Mouse (Mus musculus) liver, embryonic 13.5 days (tissue): ENCODE results near the gene Hspb9. TPM values are rescaled to one million over a fixed set of nuclear protein-coding genes. Genes with fewer than 3 reads are reported as not detected.

Source experiments
- ATAC-seq: fragments of 200-750 bp; cut with Nextera tagmentation; 2 replicates; pipeline ENCODE4 v1.8.0; 2017; ENCODE audit warnings: low read depth, mild to moderate bottlenecking, moderate number of reproducible peaks, moderate library complexity
- DNase-seq: peaks from one replicate; pipeline ENCODE4 v3.0.0; 2022
- H3K27ac ChIP-seq: fragments of 300-500 bp; sonication (generic); 2 replicates; pipeline ENCODE4 v1.5.1; 2015; ENCODE audit warnings: moderate library complexity, mild to moderate bottlenecking, inconsistent platforms
- H3K27me3 ChIP-seq: fragments of 300-500 bp; sonication (generic); 2 replicates; pipeline ENCODE4 v1.6.1; 2015; ENCODE audit warnings: mild to moderate bottlenecking, inconsistent platforms
- H3K36me3 ChIP-seq: fragments of 300-500 bp; sonication (generic); 2 replicates; pipeline ENCODE4 v1.6.1; 2015; ENCODE audit warnings: mild to moderate bottlenecking, inconsistent platforms
- H3K4me1 ChIP-seq: fragments of 300-500 bp; sonication (generic); replicated peaks from 2 replicates; pipeline ENCODE4 v1.6.1; 2015; ENCODE audit warnings: inconsistent platforms
- H3K4me2 ChIP-seq: fragments of 300-500 bp; sonication (generic); 2 replicates; pipeline ENCODE4 v1.6.1; 2015; ENCODE audit warnings: inconsistent platforms, mild to moderate bottlenecking, moderate library complexity
- H3K4me3 ChIP-seq: fragments of 300-500 bp; sonication (generic); replicated peaks from 2 replicates; pipeline ENCODE4 v1.5.1; 2015; ENCODE audit warnings: mild to moderate bottlenecking, inconsistent platforms
- H3K9ac ChIP-seq: fragments of 300-500 bp; sonication (generic); 2 replicates; pipeline ENCODE4 v1.6.1; 2015; ENCODE audit warnings: mild to moderate bottlenecking, inconsistent platforms
- H3K9me3 ChIP-seq: fragments of 300-500 bp; sonication (generic); replicated peaks from 2 replicates; pipeline ENCODE4 v1.6.1; 2016; ENCODE audit warnings: inconsistent platforms
- WGBS: fragments of 180-500 bp; shearing (Covaris S2); methylation state at CpG from one replicate; pipeline ENCODE4 v1.1.7; 2015; ENCODE audit not compliant: insufficient replicate concordance; 5-methylcytosine and 5-hydroxymethylcytosine counted together
- polyA plus RNA-seq: library from polyadenylated mRNA; unstranded; fragments of >200 nt; fragmentation: Nextera tagmentation; extraction: Ambion mirVana; gene quantifications from 2 replicates; pipeline ENCODE4 v1.2.1, GENCODE M21; 2015

Gene Hspb9
- polyA plus RNA-seq, 1 experiment from 2014 or later = 0.43 TPM

- H3K9me3 ChIP-seq = no peaks in the 10 kb centered on the region
- no peak overlapping the region for H3K9ac ChIP-seq
- WGBS = 84% methylated on average over 11 of the region's 11 CpGs
- DNase-seq (no peak), ATAC-seq (no peak)
- no peaks in the 10 kb centered on the region for H3K27me3 ChIP-seq
- peaks cover 59% of the 10 kb centered on the region for H3K4me1 ChIP-seq
- peaks cover 63% of the 10 kb centered on the region for H3K36me3 ChIP-seq
- no peak overlapping the region for H3K4me2 ChIP-seq
- H3K4me3 ChIP-seq = no peak overlapping the region
- H3K27ac ChIP-seq = 0 out of 2 replicates have a peak overlapping the region, but pooled peaks have one; percentile 80
Measured at GRCm38 (mm10) chr11:100719893-100720292, 6.2 kb downstream of the Hspb9 start.

- Histone ChIP-seq H3K4me2 (no peak overlapping the region), H3K27ac (peak overlapping the region; percentile 80), H3K36me3 (peaks cover 62% of the 10 kb centered on the region), H3K4me1 (peaks cover 59% of the 10 kb centered on the region), H3K9me3 (no peaks in the 10 kb centered on the region), H3K4me3 (no peak overlapping the region), H3K27me3 (no peaks in the 10 kb centered on the region), H3K9ac (no peak overlapping the region)
- DNase-seq (no peak), ATAC-seq (no peak)
- WGBS = 32% methylated on average over 5 of the region's 5 CpGs
Measured at GRCm38 (mm10) chr11:100720345-100720744, 6.7 kb downstream of the Hspb9 start.

- 22% methylated on average over 4 of the region's 4 CpGs for WGBS
- no peaks in the 10 kb centered on the region for H3K27me3 ChIP-seq
- ATAC-seq (no peak), DNase-seq (no peak)
- peaks cover 66% of the 10 kb centered on the region for H3K4me1 ChIP-seq
- peaks cover 53% of the 10 kb centered on the region for H3K36me3 ChIP-seq
- no peak overlapping the region for H3K4me3 ChIP-seq
- no peaks in the 10 kb centered on the region for H3K9me3 ChIP-seq
- H3K4me2 ChIP-seq = no peak overlapping the region
- H3K27ac ChIP-seq = peak overlapping the region; percentile 80
- 0 out of 2 replicates have a peak overlapping the region, but pooled peaks have one; percentile 10 for H3K9ac ChIP-seq
Measured at GRCm38 (mm10) chr11:100721254-100721653, 7.6 kb downstream of the Hspb9 start.

- peak overlapping the region; percentile 51; the same call in 1 of the 2 replicates for H3K9ac ChIP-seq
- 14% methylated on average over 8 of the region's 8 CpGs for WGBS
- ATAC-seq (peak; percentile 72), DNase-seq (no peak)
- peak overlapping the region; percentile 80 for H3K27ac ChIP-seq
- no peak overlapping the region for H3K4me3 ChIP-seq
- peaks cover 46% of the 10 kb centered on the region for H3K36me3 ChIP-seq
- peak overlapping the region; percentile 25 for H3K4me2 ChIP-seq
- peaks cover 66% of the 10 kb centered on the region for H3K4me1 ChIP-seq
- no peaks in the 10 kb centered on the region for H3K9me3 ChIP-seq
- H3K27me3 ChIP-seq = no peaks in the 10 kb centered on the region
Measured at GRCm38 (mm10) chr11:100721776-100722492, 8.3 kb downstream of the Hspb9 start.

- Histone ChIP-seq H3K4me2 (peak overlapping the region; percentile 25), H3K27me3 (no peaks in the 10 kb centered on the region), H3K9me3 (no peaks in the 10 kb centered on the region), H3K27ac (peak overlapping the region; percentile 80), H3K36me3 (peaks cover 46% of the 10 kb centered on the region), H3K4me1 (peaks cover 71% of the 10 kb centered on the region), H3K4me3 (no peak overlapping the region), H3K9ac (peak overlapping the region; percentile 51; the same call in 1 of the 2 replicates)
- 33% methylated on average over 2 of the region's 2 CpGs for WGBS
- no peak for DNase-seq
- 0 out of 2 replicates have a peak, but pooled peaks have one; percentile 6 for ATAC-seq
Measured at GRCm38 (mm10) chr11:100722493-100723028, 8.9 kb downstream of the Hspb9 start.

GRCm38 (mm10) chr11:100724919-100725512 lies 11.4 kb downstream of the Hspb9 start:
- H3K9me3 ChIP-seq = no peaks in the 10 kb centered on the region
- peak overlapping the region; percentile 31; the same call in 1 of the 2 replicates for H3K9ac ChIP-seq
- DNase-seq = no peak
- H3K4me3 ChIP-seq = no peak overlapping the region
- H3K4me1 ChIP-seq = peaks cover 89% of the 10 kb centered on the region
- peaks cover 46% of the 10 kb centered on the region for H3K36me3 ChIP-seq
- H3K27me3 ChIP-seq = no peaks in the 10 kb centered on the region
- ATAC-seq = peak; percentile 43
- 18% methylated on average over 5 of the region's 5 CpGs for WGBS
- peak overlapping the region; percentile 71 for H3K27ac ChIP-seq
- H3K4me2 ChIP-seq = peak overlapping the region; percentile 18; the same call in 1 of the 2 replicates

- H3K27ac ChIP-seq = no peak overlapping the region
- no peak for DNase-seq
- H3K4me1 ChIP-seq = peaks cover 88% of the 10 kb centered on the region
Measured at GRCm38 (mm10) chr11:100727201-100727600, 13.6 kb downstream of the Hspb9 start.

GRCm38 (mm10) chr11:100728601-100729000 lies 15.0 kb downstream of the Hspb9 start:
- no peaks in the 10 kb centered on the region for H3K27me3 ChIP-seq
- no peak for DNase-seq
- 83% methylated on average over 6 of the region's 6 CpGs for WGBS
- H3K4me2 ChIP-seq = no peak overlapping the region
- H3K27ac ChIP-seq = no peak overlapping the region
- no peak for ATAC-seq
- H3K9ac ChIP-seq = no peak overlapping the region
- peaks cover 88% of the 10 kb centered on the region for H3K4me1 ChIP-seq
- peaks cover 71% of the 10 kb centered on the region for H3K36me3 ChIP-seq
- H3K4me3 ChIP-seq = no peak overlapping the region
- H3K9me3 ChIP-seq = no peaks in the 10 kb centered on the region

More at GRCm38 (mm10) chr11:100727201-100727600, 13.6 kb downstream of the Hspb9 start:
- Histone ChIP-seq H3K4me2 (no peak overlapping the region), H3K9me3 (no peaks in the 10 kb centered on the region), H3K27me3 (no peaks in the 10 kb centered on the region), H3K4me3 (no peak overlapping the region), H3K9ac (no peak overlapping the region), H3K36me3 (peaks cover 60% of the 10 kb centered on the region)
- no peak for ATAC-seq
- WGBS = 90% methylated on average over 3 of the region's 3 CpGs

GRCm38 (mm10) chr11:100729976-100730375 lies 16.3 kb downstream of the Hspb9 start:
- Histone ChIP-seq H3K27ac (no peak overlapping the region), H3K36me3 (peaks cover 74% of the 10 kb centered on the region), H3K9ac (peak overlapping the region; percentile 26; the same call in 1 of the 2 replicates), H3K9me3 (no peaks in the 10 kb centered on the region), H3K4me2 (no peak overlapping the region), H3K27me3 (no peaks in the 10 kb centered on the region), H3K4me3 (no peak overlapping the region), H3K4me1 (peaks cover 89% of the 10 kb centered on the region)
- no peak for DNase-seq
- WGBS = 37% methylated on average over 4 of the region's 4 CpGs
- ATAC-seq = no peak

GRCm38 (mm10) chr11:100730477-100731205 lies 17.0 kb downstream of the Hspb9 start:
- H3K27ac ChIP-seq = peak overlapping the region; percentile 43; the same call in 1 of the 2 replicates

More at GRCm38 (mm10) chr11:100730477-100731205, 17.0 kb downstream of the Hspb9 start:
- H3K9ac ChIP-seq = peak overlapping the region; percentile 13; the same call in 1 of the 2 replicates
- DNase-seq (no peak), ATAC-seq (no peak)
- H3K4me2 ChIP-seq = no peak overlapping the region
- no peak overlapping the region for H3K4me3 ChIP-seq
- peaks cover 77% of the 10 kb centered on the region for H3K36me3 ChIP-seq
- 76% methylated on average over 6 of the region's 6 CpGs for WGBS
- no peaks in the 10 kb centered on the region for H3K27me3 ChIP-seq
- no peaks in the 10 kb centered on the region for H3K9me3 ChIP-seq
- H3K4me1 ChIP-seq = peaks cover 89% of the 10 kb centered on the region
